Mouse (Mus musculus) 416B (cell line): ENCODE measurements around the gene Tshz2.

Source experiments
- DNase-seq: peaks from one replicate; pipeline ENCODE4 v3.0.0; 2011; ENCODE audit warnings: low read depth

The Tshz2 gene

GRCm38 (mm10) chr2:169633491-169634289 lies 877 bp downstream of the Tshz2 start:
- no peak for DNase-seq

- no peak for DNase-seq
These were observed 2.0 kb downstream of the Tshz2 start for GRCm38 (mm10) chr2:169634619-169635382.

GRCm38 (mm10) chr2:169635428-169635827 lies 2.6 kb downstream of the Tshz2 start:
- DNase-seq: no peak

- DNase-seq: no peak
These were observed 3.6 kb downstream of the Tshz2 start for GRCm38 (mm10) chr2:169636414-169636813.

- DNase-seq: no peak
These were observed 8.7 kb downstream of the Tshz2 start for GRCm38 (mm10) chr2:169641547-169641946.

- DNase-seq: no peak
These were observed 9.6 kb downstream of the Tshz2 start for GRCm38 (mm10) chr2:169642420-169642819.

- no peak for DNase-seq
These were observed 14.3 kb downstream of the Tshz2 start for GRCm38 (mm10) chr2:169647091-169647490.

- no peak for DNase-seq
These were observed 16.6 kb downstream of the Tshz2 start for GRCm38 (mm10) chr2:169649262-169649885.

- no peak for DNase-seq
These were observed 20.5 kb downstream of the Tshz2 start for GRCm38 (mm10) chr2:169653282-169653681.

GRCm38 (mm10) chr2:169663792-169664191 lies 31.0 kb downstream of the Tshz2 start:
- DNase-seq: no peak

GRCm38 (mm10) chr2:169671264-169671663 lies 38.5 kb downstream of the Tshz2 start:
- DNase-seq: no peak

GRCm38 (mm10) chr2:169673786-169674185 lies 41.0 kb downstream of the Tshz2 start:
- DNase-seq: no peak

GRCm38 (mm10) chr2:169674209-169674608 lies 41.4 kb downstream of the Tshz2 start:
- DNase-seq: no peak

- no peak for DNase-seq
These were observed 46.5 kb downstream of the Tshz2 start for GRCm38 (mm10) chr2:169679264-169679663.

- DNase-seq: no peak
These were observed 47.1 kb downstream of the Tshz2 start for GRCm38 (mm10) chr2:169679951-169680350.

GRCm38 (mm10) chr2:169685260-169685659 lies 52.4 kb downstream of the Tshz2 start:
- DNase-seq: no peak

- no peak for DNase-seq
These were observed 52.9 kb downstream of the Tshz2 start for GRCm38 (mm10) chr2:169685747-169686146.

- DNase-seq: no peak
These were observed 54.1 kb downstream of the Tshz2 start for GRCm38 (mm10) chr2:169686697-169687430.

- no peak for DNase-seq
These were observed 57.2 kb downstream of the Tshz2 start for GRCm38 (mm10) chr2:169690054-169690453.

GRCm38 (mm10) chr2:169694494-169694893 lies 61.7 kb downstream of the Tshz2 start:
- DNase-seq: no peak

- DNase-seq: no peak
These were observed 62.2 kb downstream of the Tshz2 start for GRCm38 (mm10) chr2:169695025-169695424.

GRCm38 (mm10) chr2:169699141-169699540 lies 66.3 kb downstream of the Tshz2 start:
- no peak for DNase-seq
